Mouse (Mus musculus): ENCODE results near the gene Gm20518. TPM values are rescaled to one million over a fixed set of nuclear protein-coding genes. Genes with fewer than 3 reads are reported as not detected.

Gm20518 gene
- polyA plus RNA-seq, 1 experiment from 2014 or later = 0.66 TPM

DNA sequence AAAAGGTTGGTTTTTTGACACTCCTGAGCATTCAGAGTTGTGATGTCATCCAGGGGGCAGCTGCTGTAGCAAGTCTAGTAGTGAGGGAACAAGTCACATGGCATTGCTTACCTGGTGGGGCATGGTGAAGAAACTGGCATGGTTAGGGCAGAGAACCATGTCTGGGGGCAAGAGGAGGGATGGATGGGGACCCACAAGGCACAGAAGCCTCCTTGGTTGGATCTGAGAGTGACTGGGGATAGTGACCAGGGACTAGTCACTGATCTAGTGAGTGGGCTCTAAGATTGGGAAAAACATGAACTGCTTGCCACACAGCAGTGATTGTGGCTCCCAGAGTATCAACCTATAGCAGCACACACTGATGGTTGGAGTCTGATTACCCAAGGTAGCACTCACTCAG is 91.9 kb downstream of the Gm20518 start:
- Histone ChIP-seq H3K27me3 (peaks cover 95% of the 10 kb centered on the region), H3K9ac (no peak overlapping the region), H3K4me1 (peaks cover 49% of the 10 kb centered on the region), H3K9me3 (replicated peaks) (no peaks in the 10 kb centered on the region), H3K27ac (no peak overlapping the region), H3K4me3 (no peak overlapping the region), H3K4me2 (replicated peaks) (no peak overlapping the region), H3K36me3 (no peaks in the 10 kb centered on the region)
- no peak for ATAC-seq (ENCODE audit: low FRiP score)

DNA sequence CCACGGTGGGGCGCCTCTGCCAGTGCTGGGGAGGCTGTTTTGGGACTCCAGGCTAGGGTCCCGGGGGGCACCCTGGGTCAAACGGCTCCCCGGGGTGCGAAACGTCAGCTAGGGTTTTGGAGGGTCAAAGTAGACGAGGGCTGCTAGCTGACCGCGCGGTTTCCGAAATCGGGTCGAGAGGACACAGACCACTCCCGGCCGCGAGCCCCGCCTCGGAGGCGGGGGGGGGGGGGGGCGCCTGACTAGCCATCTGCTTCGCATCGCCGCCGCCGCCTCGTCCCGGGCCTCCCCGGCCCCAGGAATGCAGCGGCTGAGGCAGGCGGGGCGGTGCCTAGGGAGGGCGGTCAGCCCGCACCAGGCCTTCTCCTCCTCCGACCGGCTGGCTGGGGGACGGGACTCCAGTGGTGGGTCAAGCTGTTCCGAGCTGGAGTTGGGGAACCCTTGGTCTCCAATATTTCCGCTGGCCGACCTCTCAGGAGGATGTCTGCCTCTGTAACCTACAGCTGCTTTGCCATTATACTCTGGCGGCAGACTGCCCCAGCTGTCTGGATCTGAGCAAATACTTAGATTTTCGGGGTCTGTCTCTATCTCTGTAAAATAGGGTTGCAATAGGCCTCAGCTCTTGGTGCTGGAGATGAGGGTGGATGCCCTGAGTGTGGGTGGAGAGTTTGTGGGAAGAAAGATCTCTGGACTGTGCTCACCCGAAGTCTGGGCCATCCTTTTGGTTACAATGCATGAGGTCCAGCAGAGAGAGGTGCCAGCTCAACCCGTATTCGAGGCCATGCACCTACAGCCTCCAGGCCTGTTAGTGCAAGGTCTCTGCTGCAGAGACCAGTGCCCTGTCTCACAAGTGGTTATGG is 92.9 kb downstream of the Gm20518 start:
- H3K27me3 ChIP-seq = peaks cover 85% of the 10 kb centered on the region
- peak overlapping the region; percentile 74 for H3K9ac ChIP-seq
- peak overlapping the region; percentile 53 for H3K4me3 ChIP-seq
- ATAC-seq (ENCODE audit: low FRiP score) = 0 out of 2 replicates have a peak, but pooled peaks have one; percentile 12
- H3K36me3 ChIP-seq = no peaks in the 10 kb centered on the region
- peak overlapping the region; percentile 81 for H3K4me2 ChIP-seq (replicated peaks)
- H3K9me3 ChIP-seq (replicated peaks) = no peaks in the 10 kb centered on the region
- WGBS = 2% methylated on average over 35 of the region's 45 CpGs
- H3K4me1 ChIP-seq = peaks cover 39% of the 10 kb centered on the region
- H3K27ac ChIP-seq = peak overlapping the region; percentile 62; the same call in 1 of the 2 replicates

DNA sequence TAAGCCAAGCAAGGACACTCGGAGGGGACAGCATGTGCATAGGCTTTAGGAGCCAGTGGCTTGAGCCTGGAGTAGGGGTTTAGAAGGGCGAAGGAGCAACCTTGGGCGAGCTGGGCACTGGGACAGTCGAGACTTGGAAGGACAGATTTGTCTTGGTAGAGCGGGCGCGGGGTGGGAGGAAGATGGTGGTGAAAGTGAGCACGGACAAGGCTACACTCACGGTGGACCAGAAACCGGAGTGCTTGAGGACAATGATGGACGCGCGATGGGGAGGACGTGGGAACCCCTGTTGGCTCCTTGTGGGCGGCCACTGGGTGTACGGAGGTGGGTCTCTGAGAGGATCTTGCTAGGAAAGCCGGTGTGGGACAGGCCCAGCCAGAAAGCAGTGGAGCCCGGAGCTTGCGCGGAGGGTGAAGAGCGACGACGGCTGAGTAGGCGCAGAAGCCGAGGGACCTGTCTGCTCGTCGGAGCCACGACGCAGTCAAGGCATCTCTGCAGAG is 93.6 kb downstream of the Gm20518 start:
- peak overlapping the region; percentile 62; the same call in 1 of the 2 replicates for H3K27ac ChIP-seq
- peak overlapping the region; percentile 81 for H3K4me2 ChIP-seq (replicated peaks)
- peaks cover 4% of the 10 kb centered on the region; the same call in 1 of the 2 replicates for H3K36me3 ChIP-seq
- H3K4me3 ChIP-seq = peak overlapping the region; percentile 53
- peaks cover 32% of the 10 kb centered on the region for H3K4me1 ChIP-seq
- WGBS = 3% methylated on average over 29 of the region's 29 CpGs
- no peaks in the 10 kb centered on the region for H3K9me3 ChIP-seq (replicated peaks)
- peaks cover 78% of the 10 kb centered on the region for H3K27me3 ChIP-seq
- peak overlapping the region; percentile 74 for H3K9ac ChIP-seq
- peak; percentile 11; the same call in 1 of the 2 replicates for ATAC-seq (ENCODE audit: low FRiP score)

DNA sequence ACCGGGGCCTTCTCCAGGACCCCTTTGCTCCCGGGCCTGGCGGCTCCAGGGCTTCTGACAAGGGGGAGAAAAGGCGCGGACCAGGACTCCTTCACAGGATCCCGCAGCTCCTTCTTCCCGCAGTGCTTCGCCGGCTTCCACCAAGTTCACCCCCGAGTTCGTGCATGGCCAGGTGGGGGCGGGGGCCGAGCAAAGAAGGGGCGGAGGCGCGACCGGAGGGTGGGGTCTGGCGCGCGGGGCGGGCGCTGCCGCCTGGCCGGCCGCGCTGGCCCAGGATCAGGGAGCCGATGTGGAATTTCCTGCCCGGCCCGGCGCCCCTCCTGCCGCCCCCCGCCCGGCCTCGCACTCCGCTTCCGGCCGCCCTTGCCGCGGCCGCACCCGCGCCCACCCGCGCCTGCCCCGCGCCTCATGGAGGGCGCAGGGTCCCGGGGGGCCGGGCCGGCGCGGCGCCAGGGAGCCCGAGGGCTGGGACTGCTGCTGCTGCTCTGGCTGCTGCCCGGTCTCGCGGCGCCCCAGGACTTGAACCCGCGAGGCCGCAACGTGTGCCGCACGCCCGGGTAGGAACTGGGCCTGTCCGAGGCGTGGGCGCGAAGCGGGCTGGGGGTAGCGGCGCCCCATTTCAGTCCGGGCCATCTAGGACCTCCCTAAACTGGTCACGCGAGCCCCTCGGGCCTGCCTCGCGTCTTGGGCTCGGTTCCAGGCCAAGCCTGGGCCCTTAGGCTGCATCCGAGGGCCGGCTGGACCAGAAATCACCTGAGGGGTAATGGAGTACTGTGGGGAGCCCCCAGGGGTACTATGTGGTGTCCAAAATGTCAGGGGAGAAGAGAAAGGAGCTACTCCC is 94.3 kb downstream of the Gm20518 start, which contains the start of gene Scarf2:
Gene Scarf2 (plus strand): TSS at position 312 of the 841 bp plus-strand sequence.
- H3K9me3 ChIP-seq (replicated peaks) = no peaks in the 10 kb centered on the region
- 2% methylated on average over 69 of the region's 81 CpGs for WGBS
- ATAC-seq (ENCODE audit: low FRiP score) = peak; percentile 27; the same call in 1 of the 2 replicates
- H3K9ac ChIP-seq = peak within 1 kb of the TSS; percentile 74
- peaks cover 71% of the 10 kb centered on the region for H3K27me3 ChIP-seq
- peaks cover 25% of the 10 kb centered on the region for H3K4me1 ChIP-seq
- H3K4me3 ChIP-seq = peak within 1 kb of the TSS; percentile 53
- peak within 1 kb of the TSS; percentile 62; the same call in 1 of the 2 replicates for H3K27ac ChIP-seq
- H3K36me3 ChIP-seq = peaks cover 10% of the 10 kb centered on the region
- peak within 1 kb of the TSS; percentile 81 for H3K4me2 ChIP-seq (replicated peaks)

DNA sequence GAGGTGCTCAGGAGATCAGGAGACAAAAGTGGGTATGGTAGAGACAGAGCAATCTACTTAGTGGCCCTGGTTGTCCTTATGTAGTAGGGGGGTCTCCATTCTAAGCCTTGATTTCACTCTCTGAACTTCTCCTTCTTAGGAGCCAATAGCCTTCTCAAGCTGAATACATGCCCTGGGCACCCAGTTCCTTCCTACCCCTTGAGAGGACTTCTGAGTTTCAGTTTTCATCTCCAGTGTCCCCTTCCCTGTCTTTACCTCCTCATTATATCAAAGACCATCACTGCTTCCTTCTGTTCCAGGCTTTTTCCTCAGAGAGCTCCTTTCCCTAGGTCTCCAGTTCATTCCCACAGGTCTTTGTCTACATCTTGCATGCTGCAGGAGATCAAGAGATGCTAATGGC is 95.0 kb downstream of the Gm20518 start:
- Histone ChIP-seq H3K9me3 (replicated peaks) (no peaks in the 10 kb centered on the region), H3K9ac (peak overlapping the region; percentile 74; the same call in 1 of the 2 replicates), H3K27me3 (peaks cover 65% of the 10 kb centered on the region), H3K36me3 (peaks cover 17% of the 10 kb centered on the region), H3K4me3 (peak overlapping the region; percentile 53), H3K4me2 (replicated peaks) (peak overlapping the region; percentile 81), H3K4me1 (peaks cover 21% of the 10 kb centered on the region), H3K27ac (no peak overlapping the region)
- no peak for ATAC-seq (ENCODE audit: low FRiP score)

DNA sequence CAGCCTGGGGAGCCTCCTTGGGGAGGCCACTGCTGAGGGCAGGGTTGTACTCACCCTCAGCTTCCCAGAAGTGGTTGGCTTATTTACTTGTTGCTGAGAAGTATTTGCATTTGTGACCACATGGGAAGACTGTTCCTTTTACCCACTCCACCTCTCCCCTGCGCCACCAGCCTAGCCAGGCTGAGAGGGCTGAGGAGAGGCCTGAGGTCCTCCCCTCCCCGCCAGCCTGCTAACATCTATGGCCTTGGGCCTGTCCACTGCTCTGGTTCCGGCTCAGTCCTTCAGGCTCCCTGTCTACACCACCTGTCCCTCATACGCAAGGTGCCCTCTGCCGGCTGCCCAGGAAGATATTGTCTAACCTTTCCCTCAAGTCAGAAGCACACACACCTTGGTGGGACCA is 95.8 kb downstream of the Gm20518 start:
- ATAC-seq (ENCODE audit: low FRiP score) = no peak
- Histone ChIP-seq H3K36me3 (peaks cover 24% of the 10 kb centered on the region), H3K27ac (no peak overlapping the region), H3K4me3 (no peak overlapping the region), H3K27me3 (peaks cover 56% of the 10 kb centered on the region), H3K4me1 (peaks cover 21% of the 10 kb centered on the region), H3K4me2 (replicated peaks) (no peak overlapping the region), H3K9me3 (replicated peaks) (no peaks in the 10 kb centered on the region), H3K9ac (no peak overlapping the region)
- 72% methylated on average over 5 of the region's 5 CpGs for WGBS

DNA sequence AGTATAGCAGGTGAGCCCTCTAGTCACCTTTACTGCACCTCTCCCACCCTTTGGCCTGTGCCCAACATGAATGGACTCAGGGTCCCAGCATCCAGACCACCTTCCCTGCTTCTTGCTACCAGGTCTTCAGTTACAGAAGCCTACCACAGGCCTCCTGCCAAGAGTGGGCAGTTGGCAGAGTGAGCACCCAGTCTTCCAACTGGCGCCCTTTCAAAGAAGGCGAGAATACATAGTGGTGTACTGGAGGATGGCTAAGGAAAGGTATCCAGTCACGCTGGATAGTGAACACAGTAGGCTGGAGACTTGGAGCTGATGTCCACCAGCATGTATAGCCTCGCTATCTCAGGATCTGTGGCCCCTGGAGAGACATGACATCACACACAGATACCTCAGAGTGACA is 97.4 kb downstream of the Gm20518 start:
- no peak overlapping the region for H3K9ac ChIP-seq
- no peak for ATAC-seq (ENCODE audit: low FRiP score)
- H3K4me1 ChIP-seq = peaks cover 20% of the 10 kb centered on the region
- H3K27me3 ChIP-seq = peaks cover 40% of the 10 kb centered on the region
- no peak overlapping the region for H3K4me3 ChIP-seq
- no peak overlapping the region for H3K4me2 ChIP-seq (replicated peaks)
- WGBS = 91% methylated on average over 4 of the region's 4 CpGs
- peaks cover 38% of the 10 kb centered on the region for H3K36me3 ChIP-seq
- H3K27ac ChIP-seq = no peak overlapping the region
- H3K9me3 ChIP-seq (replicated peaks) = no peaks in the 10 kb centered on the region

DNA sequence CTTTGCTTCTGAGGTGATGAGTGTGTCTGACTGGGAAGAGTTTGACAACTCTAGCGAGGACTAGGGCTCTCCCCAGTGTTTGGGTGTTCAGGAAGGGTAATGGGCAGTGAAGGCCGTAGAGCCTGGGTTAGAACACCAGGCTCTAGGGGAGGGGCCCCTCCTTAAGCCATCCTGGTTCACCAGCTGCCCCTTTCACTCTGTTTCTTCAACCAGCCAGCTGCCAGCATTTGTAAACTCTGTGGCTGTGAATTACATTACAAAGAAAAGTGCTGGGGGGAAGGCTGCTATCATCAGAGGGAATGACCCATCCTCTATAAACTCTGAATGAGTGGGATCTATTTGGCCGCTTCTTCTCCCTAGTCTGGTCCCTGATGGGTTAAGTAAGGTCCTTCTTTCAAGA is 98.7 kb downstream of the Gm20518 start:
- Histone ChIP-seq H3K9me3 (replicated peaks) (no peaks in the 10 kb centered on the region), H3K4me1 (peaks cover 7% of the 10 kb centered on the region), H3K27me3 (peaks cover 27% of the 10 kb centered on the region), H3K4me3 (no peak overlapping the region), H3K36me3 (peaks cover 47% of the 10 kb centered on the region), H3K27ac (no peak overlapping the region), H3K4me2 (replicated peaks) (no peak overlapping the region), H3K9ac (no peak overlapping the region)
- WGBS = 74% methylated on average over 3 of the region's 3 CpGs
- ATAC-seq (ENCODE audit: low FRiP score) = no peak

DNA sequence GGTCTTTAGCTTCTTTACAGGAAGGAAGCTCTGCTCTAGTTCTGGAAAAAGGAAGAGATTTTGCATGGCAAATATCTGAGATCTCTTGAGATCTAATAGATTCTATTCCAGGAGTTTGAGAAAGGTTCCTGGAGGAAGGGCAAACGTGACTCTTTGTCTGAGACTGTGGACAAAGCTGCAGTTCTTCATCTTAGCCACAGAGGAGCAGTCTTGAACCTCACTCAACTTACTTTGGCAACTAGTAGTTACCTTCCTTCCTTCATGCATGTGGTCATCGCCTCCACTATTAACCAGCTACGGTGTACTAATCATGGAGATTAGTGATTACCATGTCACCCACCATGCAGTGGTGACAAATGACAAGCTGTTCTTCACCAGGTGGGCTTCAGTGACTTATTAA is 106.1 kb downstream of the Gm20518 start:
- no peak overlapping the region for H3K4me3 ChIP-seq
- no peak overlapping the region for H3K4me2 ChIP-seq (replicated peaks)
- no peaks in the 10 kb centered on the region for H3K27me3 ChIP-seq
- H3K9ac ChIP-seq = no peak overlapping the region
- peaks cover 83% of the 10 kb centered on the region for H3K36me3 ChIP-seq
- 59% methylated on average over 3 of the region's 3 CpGs for WGBS
- no peaks in the 10 kb centered on the region for H3K4me1 ChIP-seq
- no peak overlapping the region for H3K27ac ChIP-seq
- H3K9me3 ChIP-seq (replicated peaks) = no peaks in the 10 kb centered on the region
- ATAC-seq (ENCODE audit: low FRiP score) = no peak

Other genes starting within 250 kb of the Gm20518 start
- 8.1 and 9.6 TPM in 2 replicates for gene Ccdc74a, start 245.2 kb downstream of the Gm20518 start, polyA plus RNA-seq (2016; fragmentation: Nextera tagmentation; extraction: Ambion mirVana)
- 45.2 and 51.7 TPM in 2 replicates for gene Med15, start 158.8 kb downstream of the Gm20518 start, polyA plus RNA-seq (2016; fragmentation: Nextera tagmentation; extraction: Ambion mirVana)
- gene Klhl22, start 132.1 kb downstream of the Gm20518 start, polyA plus RNA-seq (2016; fragmentation: Nextera tagmentation; extraction: Ambion mirVana) = 63.9 and 64.7 TPM in 2 replicates
- gene Scarf2, start 94.4 kb downstream of the Gm20518 start, polyA plus RNA-seq (2016; fragmentation: Nextera tagmentation; extraction: Ambion mirVana) = 21.0 and 26.5 TPM in 2 replicates
- gene B830017H08Rik, start 58.5 kb downstream of the Gm20518 start, polyA plus RNA-seq (2016; fragmentation: Nextera tagmentation; extraction: Ambion mirVana) = 0.93 and 1.0 TPM in 2 replicates
- 3.5 and 4.1 TPM in 2 replicates for gene Car15, start 53.3 kb downstream of the Gm20518 start, polyA plus RNA-seq (2016; fragmentation: Nextera tagmentation; extraction: Ambion mirVana)
- gene Tssk1, start 2.6 kb upstream of the Gm20518 start, polyA plus RNA-seq (2016; fragmentation: Nextera tagmentation; extraction: Ambion mirVana) = 0.07 and 0.10 TPM in 2 replicates
- 101 and 106 TPM in 2 replicates for gene Dgcr2, start 6.9 kb upstream of the Gm20518 start, polyA plus RNA-seq (2016; fragmentation: Nextera tagmentation; extraction: Ambion mirVana)
- 0.17 and 0.21 TPM in 2 replicates for gene Tssk2, start 7.0 kb upstream of the Gm20518 start, polyA plus RNA-seq (2016; fragmentation: Nextera tagmentation; extraction: Ambion mirVana)
- gene Ess2, start 19.7 kb upstream of the Gm20518 start, polyA plus RNA-seq (2016; fragmentation: Nextera tagmentation; extraction: Ambion mirVana) = 50.0 and 51.1 TPM in 2 replicates
- 1.1 and 2.6 TPM in 2 replicates for gene Gsc2, start 23.4 kb upstream of the Gm20518 start, polyA plus RNA-seq (2016; fragmentation: Nextera tagmentation; extraction: Ambion mirVana)
- gene Slc25a1, start 36.5 kb upstream of the Gm20518 start, polyA plus RNA-seq (2016; fragmentation: Nextera tagmentation; extraction: Ambion mirVana) = 142 and 153 TPM in 2 replicates
- not detected in 2 replicates for gene Vpreb2, start 88.8 kb upstream of the Gm20518 start, polyA plus RNA-seq (2016; fragmentation: Nextera tagmentation; extraction: Ambion mirVana)
- 132 and 139 TPM in 2 replicates for gene Dgcr6, start 161.2 kb upstream of the Gm20518 start, polyA plus RNA-seq (2016; fragmentation: Nextera tagmentation; extraction: Ambion mirVana)
- gene Prodh, start 198.5 kb upstream of the Gm20518 start, polyA plus RNA-seq (2016; fragmentation: Nextera tagmentation; extraction: Ambion mirVana) = 5.9 and 7.0 TPM in 2 replicates
- 7.8 and 8.0 TPM in 2 replicates for gene Rtn4r, start 236.0 kb upstream of the Gm20518 start, polyA plus RNA-seq (2016; fragmentation: Nextera tagmentation; extraction: Ambion mirVana)

All from hindbrain, embryonic 12.5 days (tissue).